Mouse (Mus musculus): Measurements from ENCODE around the gene Elk1. TPM values are rescaled to one million over a fixed set of nuclear protein-coding genes. Genes with fewer than 3 reads are reported as not detected.

Elk1 gene
- total and polyA plus RNA-seq, 3 experiments: 6.1 to 12.5 TPM; not detected in 1

- Histone ChIP-seq H3K9ac (ENCODE audit: control insufficient read depth, low read depth, low read length, poor library complexity, severe bottlenecking) (no peak overlapping the region), H3K36me3 (ENCODE audit: control insufficient read depth in 1 of 2, insufficient read depth in 2 of 2, low read length in 2 of 2) (peaks cover 0 to 14% of the 10 kb centered on the region in 2 experiments; a peak in 3 of 4 replicates), H3K27me3 (ENCODE audit: control insufficient read depth in 1 of 2, insufficient read depth in 2 of 2, low read length in 2 of 2) (no peaks in the 10 kb centered on the region), H3K4me1 (ENCODE audit: control insufficient read depth in 1 of 2, insufficient read depth in 2 of 2, low read length in 2 of 2) (peaks cover 2 to 12% of the 10 kb centered on the region in 2 experiments; a peak in 3 of 4 replicates), H3K9me3 (replicated peaks; ENCODE audit: insufficient read depth, low read length) (no peaks in the 10 kb centered on the region), H3K79me2 (ENCODE audit: control insufficient read depth, insufficient read depth, low read length, poor library complexity) (no peaks in the 10 kb centered on the region), H3K27ac (ENCODE audit: control insufficient read depth, low read depth, low read length) (no peak overlapping the region), H3K4me3 (ENCODE audit: control insufficient read depth in 1 of 2, insufficient read depth in 1 of 2, low read depth in 2 of 2, low read length in 2 of 2) (no peak overlapping the region)
- DNase-seq (ENCODE audit: low read depth, low spot score): peak; percentile 61
- no peak for TF ChIP-seq POLR2AphosphoS5 (IDR thresholded peaks at IDR 0.05; ENCODE audit: borderline replicate concordance, low read depth, low read length)
- peak; percentile 52 for TF ChIP-seq GATA1 (IDR thresholded peaks at IDR 0.05; ENCODE audit: low read depth, low read length)
- no peak for TF ChIP-seq USF1 (IDR thresholded peaks at IDR 0.05; ENCODE audit: low read depth, low read length)
- no peak for TF ChIP-seq ZC3H11A (IDR thresholded peaks at IDR 0.05; ENCODE audit: low read depth, low read length)
- TF ChIP-seq TCF12 (IDR thresholded peaks at IDR 0.05; ENCODE audit: low read depth, low read length): no peak
- no peak for TF ChIP-seq JUND (IDR thresholded peaks at IDR 0.05; ENCODE audit: low read depth, low read length)
- no peak for TF ChIP-seq CHD2 (IDR thresholded peaks at IDR 0.05; ENCODE audit: low read length)
- TF ChIP-seq MAX (IDR thresholded peaks at IDR 0.05; ENCODE audit: low read length): no peak
- TF ChIP-seq GABPA (IDR thresholded peaks at IDR 0.05; ENCODE audit: low read depth, low read length): no peak
- TF ChIP-seq RCOR1 (IDR thresholded peaks at IDR 0.05; ENCODE audit: low read depth, low read length): peak; percentile 20; the same call in 1 of the 2 replicates
- no peak for TF ChIP-seq SIN3A (IDR thresholded peaks at IDR 0.05; ENCODE audit: low read length)
- TF ChIP-seq EP300 (IDR thresholded peaks at IDR 0.05; ENCODE audit: low read depth in 1 of 2, low read length in 2 of 2): peak; percentile 53 to 56; a peak in 3 of 4 replicates
- no peak for TF ChIP-seq HCFC1 (IDR thresholded peaks at IDR 0.05; ENCODE audit: low read depth, low read length)
- TF ChIP-seq NRF1 (IDR thresholded peaks at IDR 0.05; ENCODE audit: insufficient read depth, low read depth, low read length, poor library complexity, severe bottlenecking): no peak
- TF ChIP-seq UBTF (IDR thresholded peaks at IDR 0.05; ENCODE audit: borderline replicate concordance, insufficient read depth, low read depth, low read length): no peak
- no peak for TF ChIP-seq MEF2A (IDR thresholded peaks at IDR 0.05; ENCODE audit: extremely low read depth, insufficient replicate concordance, low read depth, low read length, poor library complexity, severe bottlenecking)
- no peak for TF ChIP-seq TAL1 (IDR thresholded peaks at IDR 0.05; ENCODE audit: low read length)
- TF ChIP-seq MXI1 (IDR thresholded peaks at IDR 0.05; ENCODE audit: low read depth, low read length): no peak
- no peak for TF ChIP-seq TBP (IDR thresholded peaks at IDR 0.05; ENCODE audit: low read depth, low read length)
- TF ChIP-seq MAFK (IDR thresholded peaks at IDR 0.05; ENCODE audit: borderline replicate concordance, low read depth, low read length): no peak
- no peak for TF ChIP-seq MAZ (IDR thresholded peaks at IDR 0.05; ENCODE audit: low read depth, low read length)
- no peak for TF ChIP-seq KAT2A (conservative IDR thresholded peaks at IDR 0.05; ENCODE audit: low read depth, low read length)
- no peak for TF ChIP-seq ELF1 (IDR thresholded peaks at IDR 0.05; ENCODE audit: low read depth, low read length)
Measured at GRCm38 (mm10) chrX:20931963-20932362, 18.4 kb downstream of the Elk1 start.

Measured in MEL (cell line).